Mouse (Mus musculus) CD8-positive naive resting alpha-beta T cell, adult 2 months (primary cell): ENCODE data around the gene Mipep.

Experiments used
- DNase-seq, 2 experiments: peaks; one replicate each; pipeline ENCODE4 v3.0.0; 2022; ENCODE audit warnings: low read depth in 2 of 2, low spot score in 2 of 2

Mipep gene

GRCm38 (mm10) chr14:60799762-60800728 lies 15.7 kb downstream of the Mipep start:
- DNase-seq = peak in 1 of 2 experiments; percentile 12

GRCm38 (mm10) chr14:60802026-60802425 lies 17.7 kb downstream of the Mipep start:
- DNase-seq = no peak

GRCm38 (mm10) chr14:60804978-60805377 lies 20.6 kb downstream of the Mipep start:
- DNase-seq = no peak

- no peak for DNase-seq
Observed at GRCm38 (mm10) chr14:60805871-60806270, 21.5 kb downstream of the Mipep start.

GRCm38 (mm10) chr14:60806891-60807344 lies 22.5 kb downstream of the Mipep start:
- DNase-seq = no peak

GRCm38 (mm10) chr14:60809881-60810280 lies 25.5 kb downstream of the Mipep start:
- DNase-seq = no peak

GRCm38 (mm10) chr14:60811547-60811946 lies 27.2 kb downstream of the Mipep start:
- no peak for DNase-seq

- no peak for DNase-seq
Observed at GRCm38 (mm10) chr14:60815098-60815497, 30.7 kb downstream of the Mipep start.

GRCm38 (mm10) chr14:60818045-60818444 lies 33.7 kb downstream of the Mipep start:
- DNase-seq = no peak

GRCm38 (mm10) chr14:60830096-60830495 lies 45.7 kb downstream of the Mipep start:
- DNase-seq = no peak

GRCm38 (mm10) chr14:60836709-60837108 lies 52.3 kb downstream of the Mipep start:
- no peak for DNase-seq

GRCm38 (mm10) chr14:60839654-60840053 lies 55.3 kb downstream of the Mipep start:
- no peak for DNase-seq

GRCm38 (mm10) chr14:60841977-60842659 lies 57.7 kb downstream of the Mipep start:
- DNase-seq = no peak

GRCm38 (mm10) chr14:60843596-60843995 lies 59.2 kb downstream of the Mipep start:
- DNase-seq = no peak

- no peak for DNase-seq
Observed at GRCm38 (mm10) chr14:60845261-60846045, 61.1 kb downstream of the Mipep start.

- no peak for DNase-seq
Observed at GRCm38 (mm10) chr14:60846174-60846573, 61.8 kb downstream of the Mipep start.

- DNase-seq = no peak
Observed at GRCm38 (mm10) chr14:60848194-60848593, 63.8 kb downstream of the Mipep start.

- DNase-seq = no peak
Observed at GRCm38 (mm10) chr14:60850101-60850500, 65.7 kb downstream of the Mipep start.

- DNase-seq = no peak
Observed at GRCm38 (mm10) chr14:60851632-60852031, 67.3 kb downstream of the Mipep start.

GRCm38 (mm10) chr14:60856199-60856912 lies 72.0 kb downstream of the Mipep start:
- no peak for DNase-seq

- no peak for DNase-seq
Observed at GRCm38 (mm10) chr14:60856913-60857300, 72.5 kb downstream of the Mipep start.
